Mouse (Mus musculus) thymus, adult 2 months (tissue): ENCODE data around the gene Ndufs3.

Source experiments
- CTCF ChIP-seq: fragments of 200-500 bp; IDR thresholded peaks from 2 replicates; pipeline ENCODE4 v1.5.1; 2012; ENCODE audit warnings: mild to moderate bottlenecking, control low read depth, low read length, moderate library complexity, borderline replicate concordance; ENCODE audit not compliant: control insufficient read depth, poor library complexity, insufficient read depth; ENCODE audit errors: extremely low read depth
- POLR2A ChIP-seq: fragments of 200-500 bp; IDR thresholded peaks from 2 replicates; pipeline ENCODE4 v1.6.1; 2012; ENCODE audit warnings: mild to moderate bottlenecking, low read length, control low read depth, moderate library complexity; ENCODE audit not compliant: control insufficient read depth, poor library complexity, insufficient read depth; ENCODE audit errors: extremely low read depth

DNA sequence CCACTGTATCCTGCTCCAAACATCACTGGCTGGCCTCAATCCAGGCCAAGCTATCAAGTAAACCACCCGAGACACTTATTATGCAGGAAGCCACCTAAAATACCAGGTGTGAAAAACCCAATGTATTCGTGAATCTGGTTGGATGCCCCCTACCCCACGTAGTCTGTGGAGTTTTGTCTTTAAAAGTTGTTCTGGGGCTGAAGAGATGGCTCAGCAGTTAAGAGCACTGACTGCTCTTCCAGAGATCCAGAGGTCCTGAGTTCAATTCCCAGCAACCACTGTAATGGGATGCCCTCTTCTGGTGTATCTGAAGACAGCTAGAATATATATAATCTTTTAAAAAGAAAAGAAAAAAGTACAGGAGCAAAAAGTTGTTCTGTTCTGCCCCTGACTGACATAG, 33.7 kb upstream of the Ndufs3 start:
- no peak for TF ChIP-seq POLR2A
- no peak for TF ChIP-seq CTCF
